Mouse (Mus musculus) stomach, postnatal 0 days (tissue): ENCODE data around the gene Scyl2.

Source experiments
- CTCF ChIP-seq: IDR thresholded peaks from 2 replicates; pipeline ENCODE4 v1.5.1; 2016; ENCODE audit warnings: antibody characterized with exemption, low read depth, mild to moderate bottlenecking, moderate library complexity
- EP300 ChIP-seq: optimal IDR thresholded peaks from 2 replicates; pipeline ENCODE3; 2016; ENCODE audit warnings: antibody characterized with exemption

GRCm38 (mm10) chr10:89592797-89593196 lies 93.3 kb downstream of the Scyl2 start:
- TF ChIP-seq CTCF (no peak), EP300 (no peak)
